Mouse (Mus musculus) hindbrain, embryonic 13.5 days (tissue): Measurements from ENCODE around the gene Tec. TPM values are rescaled to one million over a fixed set of nuclear protein-coding genes. Genes with fewer than 3 reads are reported as not detected.

ENCODE experiments used
- ATAC-seq: fragments of 200-750 bp; cut with Nextera tagmentation; 2 replicates; pipeline ENCODE4 v1.8.0; 2017; ENCODE audit warnings: moderate TSS enrichment; ENCODE audit not compliant: low FRiP score
- H3K27ac ChIP-seq: fragments of 300-500 bp; sonication (generic); 2 replicates; pipeline ENCODE4 v1.5.1; 2015; ENCODE audit warnings: inconsistent platforms, mild to moderate bottlenecking, moderate library complexity
- H3K27me3 ChIP-seq: fragments of 300-500 bp; sonication (generic); 2 replicates; pipeline ENCODE4 v1.6.1; 2015; ENCODE audit warnings: mild to moderate bottlenecking, inconsistent platforms
- H3K36me3 ChIP-seq: fragments of 300-500 bp; sonication (generic); 2 replicates; pipeline ENCODE4 v1.6.1; 2015; ENCODE audit warnings: mild to moderate bottlenecking, inconsistent platforms
- H3K4me1 ChIP-seq: fragments of 300-500 bp; sonication (generic); replicated peaks from 2 replicates; pipeline ENCODE4 v1.6.1; 2015; ENCODE audit warnings: inconsistent platforms
- H3K4me2 ChIP-seq: fragments of 300-500 bp; sonication (generic); 2 replicates; pipeline ENCODE4 v1.6.1; 2015; ENCODE audit warnings: inconsistent platforms, mild to moderate bottlenecking, moderate library complexity
- H3K4me3 ChIP-seq: fragments of 300-500 bp; sonication (generic); 2 replicates; pipeline ENCODE4 v1.5.1; 2015; ENCODE audit warnings: mild to moderate bottlenecking, inconsistent platforms
- H3K9ac ChIP-seq: fragments of 300-500 bp; sonication (generic); 2 replicates; pipeline ENCODE4 v1.6.1; 2015; ENCODE audit warnings: mild to moderate bottlenecking, inconsistent platforms
- H3K9me3 ChIP-seq: fragments of 300-500 bp; sonication (generic); 2 replicates; pipeline ENCODE4 v1.6.1; 2016; ENCODE audit warnings: inconsistent platforms
- WGBS: fragments of 180-500 bp; shearing (Covaris S2); methylation state at CpG from one replicate; pipeline ENCODE4 v1.1.7; 2015; 5-methylcytosine and 5-hydroxymethylcytosine counted together
- polyA plus RNA-seq: library from polyadenylated mRNA; unstranded; fragments of >200 nt; fragmentation: Nextera tagmentation; extraction: Ambion mirVana; gene quantifications from 2 replicates; pipeline ENCODE4 v1.2.1, GENCODE M21; 2015

Gene Tec
- polyA plus RNA-seq, 1 experiment from 2014 or later: 9.8 TPM

DNA sequence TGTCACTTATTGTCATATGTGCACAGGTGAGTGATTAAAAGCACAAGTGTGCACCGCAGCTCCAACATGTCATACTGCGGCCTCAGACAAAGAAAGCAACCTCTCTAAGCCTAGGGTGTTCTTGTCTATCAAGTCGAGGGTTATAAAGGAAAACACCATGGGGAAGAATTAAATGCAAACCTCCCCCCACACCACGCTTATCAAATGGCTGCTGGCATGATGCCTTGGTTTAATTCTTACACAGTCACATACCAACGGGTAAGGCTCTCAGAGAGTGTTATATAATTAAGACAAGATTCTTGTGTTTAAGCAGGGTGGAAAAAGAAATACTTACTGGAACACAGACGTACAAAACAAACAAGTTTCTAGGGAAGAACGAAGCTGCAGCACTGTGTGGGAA, 132.5 kb downstream of the Tec start:
- Histone ChIP-seq H3K4me1 (no peaks in the 10 kb centered on the region), H3K36me3 (no peaks in the 10 kb centered on the region), H3K9ac (no peak overlapping the region), H3K27me3 (no peaks in the 10 kb centered on the region), H3K4me3 (no peak overlapping the region), H3K27ac (no peak overlapping the region), H3K4me2 (no peak overlapping the region), H3K9me3 (no peaks in the 10 kb centered on the region)
- ATAC-seq: no peak
- WGBS: 74% methylated on average over 7 of the region's 7 CpGs

DNA sequence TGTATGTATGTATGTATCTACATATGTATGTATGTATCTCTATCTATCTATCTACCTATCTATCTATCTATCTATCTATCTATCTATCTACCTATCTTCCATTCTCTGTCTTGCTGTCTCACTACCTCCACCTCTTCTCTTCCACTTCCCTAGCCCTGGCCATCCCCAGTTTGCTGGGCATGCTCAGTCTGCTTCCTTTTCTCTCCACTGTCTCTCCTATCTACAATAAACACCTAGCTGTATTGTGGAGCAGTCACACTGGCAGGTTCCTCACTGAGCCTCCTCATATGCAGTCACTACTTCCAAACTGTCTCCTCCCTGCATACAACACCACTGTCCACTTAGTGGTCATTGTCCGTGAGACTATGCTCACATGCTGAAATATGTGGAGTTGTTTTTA, 135.4 kb downstream of the Tec start:
- H3K4me1 ChIP-seq: no peaks in the 10 kb centered on the region
- H3K36me3 ChIP-seq: no peaks in the 10 kb centered on the region
- H3K27me3 ChIP-seq: no peaks in the 10 kb centered on the region
- no peak overlapping the region for H3K27ac ChIP-seq
- H3K9ac ChIP-seq: no peak overlapping the region
- H3K4me3 ChIP-seq: no peak overlapping the region
- 89% methylated on average over 1 of the region's 1 CpGs for WGBS
- ATAC-seq: no peak
- no peak overlapping the region for H3K4me2 ChIP-seq
- H3K9me3 ChIP-seq: no peaks in the 10 kb centered on the region

DNA sequence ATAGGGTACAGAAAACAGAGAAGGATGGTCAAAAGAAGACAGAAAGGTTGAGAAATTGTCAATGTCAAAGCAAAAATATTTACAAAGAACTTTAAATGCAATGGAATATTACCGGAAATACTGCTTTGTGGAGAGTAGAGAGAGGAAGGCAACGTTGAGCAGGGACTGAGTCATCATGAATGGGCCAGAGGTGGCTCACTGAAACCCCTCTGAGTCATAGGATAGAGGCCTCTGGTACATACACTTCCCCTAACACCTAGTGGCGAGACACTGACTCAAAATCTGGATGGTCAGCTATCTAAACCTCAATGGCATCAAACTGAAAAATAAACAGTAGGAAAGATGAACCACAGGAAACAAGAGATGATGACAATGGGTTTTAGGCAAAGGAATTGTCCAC, 142.9 kb downstream of the Tec start:
- Histone ChIP-seq H3K27me3 (no peaks in the 10 kb centered on the region), H3K4me1 (no peaks in the 10 kb centered on the region), H3K9me3 (no peaks in the 10 kb centered on the region), H3K4me3 (no peak overlapping the region), H3K27ac (no peak overlapping the region), H3K9ac (no peak overlapping the region), H3K36me3 (no peaks in the 10 kb centered on the region), H3K4me2 (no peak overlapping the region)
- WGBS: 85% methylated on average over 3 of the region's 3 CpGs
- ATAC-seq: no peak

DNA sequence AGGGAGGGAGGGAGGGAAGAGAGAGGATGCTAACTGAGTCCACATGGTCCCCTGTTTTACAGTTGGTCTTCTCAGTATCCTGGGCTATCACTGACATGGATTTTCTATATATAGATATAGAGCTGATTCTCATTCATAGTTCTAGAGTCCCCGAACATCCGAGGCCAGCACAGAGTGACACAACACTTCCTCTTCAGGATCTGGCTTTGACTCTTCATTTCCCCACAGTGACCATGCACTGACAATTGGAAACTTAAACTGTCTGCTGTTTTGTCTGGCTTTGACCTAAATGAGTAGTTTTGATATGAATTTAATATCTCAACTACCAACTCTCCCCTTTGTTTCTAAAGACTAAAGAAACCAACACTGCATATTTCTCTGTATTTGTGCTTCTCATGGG, 144.9 kb downstream of the Tec start:
- Histone ChIP-seq H3K27ac (no peak overlapping the region), H3K9ac (no peak overlapping the region), H3K4me2 (no peak overlapping the region), H3K9me3 (no peaks in the 10 kb centered on the region), H3K4me1 (no peaks in the 10 kb centered on the region), H3K36me3 (no peaks in the 10 kb centered on the region), H3K4me3 (no peak overlapping the region), H3K27me3 (no peaks in the 10 kb centered on the region)
- WGBS: 85% methylated on average over 2 of the region's 2 CpGs
- ATAC-seq: no peak

DNA sequence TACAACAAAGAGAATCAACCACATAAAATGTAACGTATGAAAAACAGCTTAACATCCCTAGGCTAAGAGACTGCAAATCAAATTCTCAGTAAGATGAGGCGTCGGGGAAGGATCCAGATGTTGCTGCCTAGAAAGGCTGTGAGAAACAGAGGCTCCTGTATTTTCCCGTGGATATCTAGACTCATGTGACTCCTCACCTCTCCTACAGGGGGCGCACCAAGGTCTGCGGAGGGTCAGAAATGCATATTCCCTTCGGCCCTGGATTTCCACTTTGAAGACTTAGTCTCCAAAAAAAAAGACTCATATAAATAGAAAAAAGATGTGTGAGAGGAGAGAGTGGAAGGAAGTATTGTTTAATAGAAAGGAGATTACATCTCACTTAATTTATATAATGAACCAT, 147.7 kb downstream of the Tec start:
- H3K9me3 ChIP-seq: no peaks in the 10 kb centered on the region
- no peaks in the 10 kb centered on the region for H3K27me3 ChIP-seq
- H3K27ac ChIP-seq: no peak overlapping the region
- no peaks in the 10 kb centered on the region for H3K36me3 ChIP-seq
- no peak overlapping the region for H3K4me2 ChIP-seq
- ATAC-seq: no peak
- no peaks in the 10 kb centered on the region for H3K4me1 ChIP-seq
- H3K9ac ChIP-seq: no peak overlapping the region
- 59% methylated on average over 7 of the region's 7 CpGs for WGBS
- H3K4me3 ChIP-seq: no peak overlapping the region

DNA sequence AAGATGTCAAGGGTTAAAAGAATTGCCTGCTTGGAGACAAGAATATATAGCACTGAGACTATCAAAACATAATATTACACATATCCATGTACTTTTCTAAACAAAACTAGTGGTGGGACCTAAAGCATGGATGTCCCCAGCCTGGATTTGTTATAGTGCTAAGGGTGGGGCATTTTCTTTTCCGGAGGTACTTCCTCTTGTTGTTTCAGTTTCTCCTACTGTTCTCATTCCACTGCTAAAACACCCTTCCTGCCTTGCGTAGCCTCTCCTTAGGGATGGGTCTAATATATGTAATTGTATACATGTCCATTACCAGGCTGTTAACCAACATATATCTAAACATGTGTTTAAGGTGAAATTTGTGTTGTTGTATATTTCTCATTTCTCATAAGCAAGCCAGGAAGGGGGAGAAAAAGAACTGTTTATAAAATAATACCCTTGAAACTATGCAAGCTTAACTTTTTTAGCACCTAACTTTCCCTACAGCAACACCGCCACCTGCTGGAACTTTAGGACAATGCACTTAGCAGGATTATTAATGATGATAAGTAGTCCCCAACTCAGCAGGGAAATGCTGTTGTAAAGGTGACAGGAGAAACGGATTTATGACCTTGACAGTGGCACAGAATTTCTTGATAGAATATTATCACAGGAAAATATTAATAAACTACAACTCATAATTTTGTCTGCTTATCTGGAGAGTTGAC, 157.6 kb downstream of the Tec start:
- WGBS: 30% methylated on average over 4 of the region's 4 CpGs
- Histone ChIP-seq H3K36me3 (no peaks in the 10 kb centered on the region), H3K4me2 (no peak overlapping the region), H3K27ac (no peak overlapping the region), H3K9me3 (no peaks in the 10 kb centered on the region), H3K27me3 (no peaks in the 10 kb centered on the region), H3K9ac (no peak overlapping the region), H3K4me1 (no peaks in the 10 kb centered on the region), H3K4me3 (no peak overlapping the region)
- no peak for ATAC-seq

DNA sequence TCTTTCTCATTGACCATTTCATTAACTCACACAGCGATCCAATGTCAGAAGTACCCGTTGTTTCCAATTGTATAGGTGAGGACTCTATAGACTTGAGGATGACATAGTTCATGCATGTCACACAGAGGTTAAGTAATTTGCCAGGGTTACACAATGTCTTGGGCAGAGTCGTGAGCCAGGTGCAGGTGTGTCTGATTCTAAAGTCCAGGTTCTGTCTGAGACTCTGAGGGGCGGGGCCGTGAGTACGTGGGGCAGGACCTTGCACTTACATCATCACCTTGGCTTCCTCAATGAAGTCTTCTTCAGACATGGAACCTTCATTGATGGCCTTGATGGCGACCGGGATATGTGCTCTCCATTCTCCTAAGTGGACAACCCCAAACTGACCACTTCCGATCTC, 158.3 kb downstream of the Tec start:
- H3K9me3 ChIP-seq: no peaks in the 10 kb centered on the region
- no peaks in the 10 kb centered on the region for H3K27me3 ChIP-seq
- H3K9ac ChIP-seq: no peak overlapping the region
- H3K4me3 ChIP-seq: no peak overlapping the region
- no peak for ATAC-seq
- H3K36me3 ChIP-seq: no peaks in the 10 kb centered on the region
- no peak overlapping the region for H3K27ac ChIP-seq
- H3K4me1 ChIP-seq: no peaks in the 10 kb centered on the region
- no peak overlapping the region for H3K4me2 ChIP-seq
- 91% methylated on average over 9 of the region's 9 CpGs for WGBS

DNA sequence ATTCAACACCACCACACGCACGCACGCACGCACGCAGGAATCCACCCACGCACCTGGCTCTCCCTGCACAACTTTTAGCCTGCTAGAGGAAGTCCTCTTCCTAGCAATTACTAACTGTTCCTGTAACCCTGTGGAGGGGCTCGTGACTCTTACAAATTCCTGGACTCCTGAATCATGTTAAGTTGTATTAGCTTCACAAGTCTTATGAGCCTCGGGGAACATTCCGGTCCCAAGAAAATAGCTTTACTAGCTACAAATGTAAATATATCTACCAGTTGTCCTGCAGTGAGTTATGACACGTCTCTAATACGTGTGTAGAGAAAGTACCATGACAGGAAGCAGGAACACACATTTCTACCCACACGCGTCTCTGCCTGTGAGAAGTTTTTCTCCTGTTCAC, 158.8 kb downstream of the Tec start:
- ATAC-seq: no peak
- H3K27ac ChIP-seq: no peak overlapping the region
- H3K4me1 ChIP-seq: no peaks in the 10 kb centered on the region
- no peaks in the 10 kb centered on the region for H3K9me3 ChIP-seq
- no peak overlapping the region for H3K4me2 ChIP-seq
- H3K27me3 ChIP-seq: no peaks in the 10 kb centered on the region
- H3K4me3 ChIP-seq: no peak overlapping the region
- WGBS: 90% methylated on average over 13 of the region's 13 CpGs
- H3K9ac ChIP-seq: no peak overlapping the region
- no peaks in the 10 kb centered on the region for H3K36me3 ChIP-seq

DNA sequence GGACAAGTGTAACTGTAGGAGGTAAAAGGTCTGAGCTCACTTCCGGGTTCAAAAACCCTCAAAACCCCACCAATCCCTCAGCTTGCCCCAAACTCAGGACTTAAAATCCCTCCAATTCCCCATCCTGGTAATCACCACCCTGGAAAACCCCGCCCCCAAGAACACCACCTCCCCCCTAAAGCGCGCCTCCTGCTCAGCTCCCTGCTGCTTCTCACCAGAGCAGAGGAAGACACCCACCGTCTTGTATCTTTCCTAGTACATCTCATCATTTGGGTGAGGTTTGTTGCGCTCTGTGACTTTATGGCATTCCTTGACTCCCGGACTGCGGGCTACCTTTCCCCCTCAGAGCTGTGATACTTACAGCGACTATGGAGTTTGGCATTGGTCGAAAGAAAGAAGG, 161.6 kb downstream of the Tec start:
- 65% methylated on average over 10 of the region's 10 CpGs for WGBS
- Histone ChIP-seq H3K27me3 (no peaks in the 10 kb centered on the region), H3K36me3 (no peaks in the 10 kb centered on the region), H3K4me3 (no peak overlapping the region), H3K4me1 (no peaks in the 10 kb centered on the region), H3K9me3 (no peaks in the 10 kb centered on the region), H3K9ac (no peak overlapping the region), H3K27ac (no peak overlapping the region), H3K4me2 (no peak overlapping the region)
- no peak for ATAC-seq

DNA sequence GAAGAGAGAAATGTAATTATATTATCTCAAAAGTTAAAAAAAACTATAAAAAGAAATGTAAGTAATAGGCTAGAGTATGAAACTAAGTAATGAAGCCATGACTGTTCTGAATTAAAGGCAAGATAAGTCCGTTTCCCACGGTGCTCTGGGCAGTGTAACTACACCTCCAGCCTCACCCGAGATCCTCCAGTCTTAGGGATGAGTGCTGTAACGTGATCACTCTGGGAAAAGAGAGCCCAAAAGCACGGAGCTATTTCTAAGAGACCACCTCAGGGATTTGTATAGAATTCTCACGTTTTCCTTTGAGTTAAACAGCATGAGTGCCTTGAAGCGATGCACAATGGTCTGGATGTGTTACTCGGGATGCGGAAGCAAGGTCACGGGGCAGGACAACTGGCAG, 162.2 kb downstream of the Tec start:
- H3K9me3 ChIP-seq: no peaks in the 10 kb centered on the region
- no peaks in the 10 kb centered on the region for H3K4me1 ChIP-seq
- no peaks in the 10 kb centered on the region for H3K36me3 ChIP-seq
- ATAC-seq: no peak
- no peak overlapping the region for H3K4me3 ChIP-seq
- H3K27me3 ChIP-seq: no peaks in the 10 kb centered on the region
- WGBS: 54% methylated on average over 10 of the region's 10 CpGs
- H3K27ac ChIP-seq: no peak overlapping the region
- peak overlapping the region; percentile 21; the same call in 1 of the 2 replicates for H3K4me2 ChIP-seq
- H3K9ac ChIP-seq: no peak overlapping the region

Other genes starting within 250 kb of the Tec start
- gene Cnga1, start 224.2 kb downstream of the Tec start, polyA plus RNA-seq: not detected in 2 replicates
- 0.48 and 0.58 TPM in 2 replicates for gene Nipal1, start 220.7 kb downstream of the Tec start, polyA plus RNA-seq
- 0.10 TPM in 1 of 2 replicates, not detected in the other for gene Txk, start 115.7 kb downstream of the Tec start, polyA plus RNA-seq
- gene Slain2, start 45.8 kb upstream of the Tec start, polyA plus RNA-seq: 15.7 and 17.4 TPM in 2 replicates
- gene Gm10135, start 106.2 kb upstream of the Tec start, polyA plus RNA-seq: not detected in 2 replicates
- gene Slc10a4, start 138.4 kb upstream of the Tec start, polyA plus RNA-seq: 30.4 and 36.1 TPM in 2 replicates